Mouse (Mus musculus): ENCODE results near the gene Gm10277.

Gene Gm10277

GRCm38 (mm10) chr11:77800869-77801701 is 13.5 kb upstream of the Gm10277 start:
- in situ Hi-C loops (cut with MseI, MboI) = no loop called here

GRCm38 (mm10) chr11:77800491-77800868 is 12.9 kb upstream of the Gm10277 start:
- in situ Hi-C loops (cut with MseI, MboI) = no loop called here

GRCm38 (mm10) chr11:77795216-77795615 is 7.7 kb upstream of the Gm10277 start:
- in situ Hi-C loops (cut with MseI, MboI) = no loop called here

- in situ Hi-C loops (cut with MseI, MboI) = loop anchor here (5.0 kb wide), 2 partner anchors 41 to 56 kb away; no protein-coding TSS in a partner anchor
Measured at GRCm38 (mm10) chr11:77793238-77793930, 5.8 kb upstream of the Gm10277 start.

GRCm38 (mm10) chr11:77792566-77792909 is 5.0 kb upstream of the Gm10277 start:
- in situ Hi-C loops (cut with MseI, MboI) = loop anchor here (5.0 kb wide), 2 partner anchors 40 to 55 kb away; no protein-coding TSS in a partner anchor

GRCm38 (mm10) chr11:77791752-77792565 is 4.4 kb upstream of the Gm10277 start:
- in situ Hi-C loops (cut with MseI, MboI) = loop anchor here (5.0 kb wide), 2 partner anchors 40 to 55 kb away; no protein-coding TSS in a partner anchor

GRCm38 (mm10) chr11:77791241-77791727 is 3.7 kb upstream of the Gm10277 start:
- in situ Hi-C loops (cut with MseI, MboI) = loop anchor here (5.0 kb wide), 2 partner anchors 39 to 54 kb away; no protein-coding TSS in a partner anchor

- in situ Hi-C loops (cut with MseI, MboI) = loop anchor here (5.0 kb wide), 2 partner anchors 38 to 53 kb away; no protein-coding TSS in a partner anchor
Measured at GRCm38 (mm10) chr11:77790286-77790685, 2.7 kb upstream of the Gm10277 start.

GRCm38 (mm10) chr11:77789512-77789911 is 2.0 kb upstream of the Gm10277 start:
- in situ Hi-C loops (cut with MseI, MboI) = no loop called here

- in situ Hi-C loops (cut with MseI, MboI) = no loop called here
Measured at GRCm38 (mm10) chr11:77785768-77786561, 1.6 kb downstream of the Gm10277 start.

GRCm38 (mm10) chr11:77785396-77785767 is 2.2 kb downstream of the Gm10277 start:
- in situ Hi-C loops (cut with MseI, MboI) = no loop called here

- in situ Hi-C loops (cut with MseI, MboI) = no loop called here
Measured at GRCm38 (mm10) chr11:77784894-77785293, 2.7 kb downstream of the Gm10277 start.

GRCm38 (mm10) chr11:77783747-77784646 is 3.5 kb downstream of the Gm10277 start:
- in situ Hi-C loops (cut with MseI, MboI) = no loop called here

- in situ Hi-C loops (cut with MseI, MboI) = no loop called here
Measured at GRCm38 (mm10) chr11:77783211-77783746, 4.3 kb downstream of the Gm10277 start.

GRCm38 (mm10) chr11:77782104-77782815 is 5.3 kb downstream of the Gm10277 start:
- in situ Hi-C loops (cut with MseI, MboI) = no loop called here

- in situ Hi-C loops (cut with MseI, MboI) = no loop called here
Measured at GRCm38 (mm10) chr11:77781088-77781487, 6.5 kb downstream of the Gm10277 start.

- in situ Hi-C loops (cut with MseI, MboI) = no loop called here
Measured at GRCm38 (mm10) chr11:77779240-77779639, 8.3 kb downstream of the Gm10277 start.

- in situ Hi-C loops (cut with MseI, MboI) = no loop called here
Measured at GRCm38 (mm10) chr11:77777937-77778336, 9.6 kb downstream of the Gm10277 start.

GRCm38 (mm10) chr11:77777436-77777835 is 10.1 kb downstream of the Gm10277 start:
- in situ Hi-C loops (cut with MseI, MboI) = no loop called here
